Mouse (Mus musculus): ENCODE measurements around the gene Specc1l. TPM values are rescaled to one million over a fixed set of nuclear protein-coding genes. Genes with fewer than 3 reads are reported as not detected.
A peak's percentile ranks its signal among the peaks of the same experiment; 100 is the strongest.
"Not testable (repeated sequence)": the region's sequence is repeated elsewhere in the genome, so short reads cannot be mapped to it uniquely, and the experiment has no call there.

Gene Specc1l
- polyA plus RNA-seq, 1 experiment from 2014 or later, result 24.1 TPM

DNA sequence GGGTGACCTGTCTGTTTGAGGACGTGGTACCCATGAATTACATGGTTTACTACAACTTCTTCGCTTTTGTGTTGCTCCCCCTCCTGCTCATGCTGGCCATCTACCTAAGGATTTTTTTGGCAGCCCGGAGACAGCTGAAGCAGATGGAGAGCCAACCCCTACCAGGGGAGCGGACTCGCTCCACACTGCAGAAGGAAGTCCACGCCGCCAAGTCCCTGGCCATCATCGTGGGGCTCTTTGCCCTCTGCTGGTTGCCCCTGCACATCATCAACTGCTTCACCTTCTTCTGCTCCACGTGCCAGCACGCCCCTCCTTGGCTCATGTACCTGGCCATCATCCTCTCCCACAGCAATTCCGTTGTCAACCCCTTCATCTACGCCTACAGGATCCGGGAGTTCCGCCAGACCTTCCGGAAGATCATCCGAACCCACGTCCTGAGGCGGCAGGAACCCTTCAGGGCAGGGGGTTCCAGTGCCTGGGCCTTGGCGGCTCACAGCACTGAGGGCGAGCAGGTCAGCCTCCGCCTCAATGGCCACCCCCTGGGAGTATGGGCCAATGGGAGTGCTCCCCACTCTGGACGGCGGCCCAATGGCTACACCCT lies 121.4 kb downstream of the Specc1l start:
- no peak for ATAC-seq (replicated peaks; ENCODE audit: insufficient number of reproducible peaks, low FRiP score, low TSS enrichment, low read depth)
- Histone ChIP-seq H3K9me3 (replicated peaks; ENCODE audit: control insufficient read depth, low read length) (no peaks in the 10 kb centered on the region), H3K4me1 (ENCODE audit: control insufficient read depth, insufficient read depth, low read length) (no peaks in the 10 kb centered on the region), H3K4me3 (ENCODE audit: low read depth, low read length) (no peak overlapping the region), H3K36me3 (replicated peaks; ENCODE audit: control insufficient read depth, insufficient read depth, low read depth, low read length) (no peaks in the 10 kb centered on the region), H3K27me3 (ENCODE audit: control insufficient read depth, insufficient read depth, low read length) (no peaks in the 10 kb centered on the region), H3K27ac (replicated peaks; ENCODE audit: low read depth, low read length) (no peak overlapping the region), H3K9ac (replicated peaks; ENCODE audit: low read length) (no peak overlapping the region), H3K4me2 (ENCODE audit: low read depth, low read length) (no peak overlapping the region)
- DNase-seq (ENCODE audit: low spot score), result no peak
- WGBS, result 95% methylated on average over 23 of the region's 23 CpGs

DNA sequence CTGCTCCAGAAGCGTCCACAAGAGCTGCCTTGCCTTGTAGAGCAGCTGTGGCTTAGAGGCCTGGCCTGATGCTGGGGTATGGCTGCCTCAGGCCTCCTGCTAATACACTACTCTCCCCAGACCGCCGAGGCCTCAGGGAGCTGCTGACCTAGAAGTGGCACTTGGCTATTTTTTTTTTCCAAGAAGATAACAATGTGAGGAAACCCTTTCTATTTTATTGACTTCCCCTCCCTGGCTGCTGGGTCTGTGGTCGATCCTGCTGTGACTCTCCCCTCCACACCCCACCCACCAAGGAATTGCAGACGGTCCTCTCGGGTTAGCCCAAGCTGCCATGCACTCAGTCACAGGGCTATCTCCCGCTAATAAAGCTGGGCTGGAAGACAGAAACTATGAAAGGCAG lies 122.3 kb downstream of the Specc1l start:
- Histone ChIP-seq H3K4me3 (ENCODE audit: low read depth, low read length) (no peak overlapping the region), H3K9me3 (replicated peaks; ENCODE audit: control insufficient read depth, low read length) (no peaks in the 10 kb centered on the region), H3K36me3 (replicated peaks; ENCODE audit: control insufficient read depth, insufficient read depth, low read depth, low read length) (no peaks in the 10 kb centered on the region), H3K27me3 (ENCODE audit: control insufficient read depth, insufficient read depth, low read length) (no peaks in the 10 kb centered on the region), H3K4me1 (ENCODE audit: control insufficient read depth, insufficient read depth, low read length) (no peaks in the 10 kb centered on the region), H3K4me2 (ENCODE audit: low read depth, low read length) (no peak overlapping the region), H3K9ac (replicated peaks; ENCODE audit: low read length) (no peak overlapping the region), H3K27ac (replicated peaks; ENCODE audit: low read depth, low read length) (no peak overlapping the region)
- 77% methylated on average over 7 of the region's 7 CpGs for WGBS
- no peak for ATAC-seq (replicated peaks; ENCODE audit: insufficient number of reproducible peaks, low FRiP score, low TSS enrichment, low read depth)
- DNase-seq (ENCODE audit: low spot score), result no peak

DNA sequence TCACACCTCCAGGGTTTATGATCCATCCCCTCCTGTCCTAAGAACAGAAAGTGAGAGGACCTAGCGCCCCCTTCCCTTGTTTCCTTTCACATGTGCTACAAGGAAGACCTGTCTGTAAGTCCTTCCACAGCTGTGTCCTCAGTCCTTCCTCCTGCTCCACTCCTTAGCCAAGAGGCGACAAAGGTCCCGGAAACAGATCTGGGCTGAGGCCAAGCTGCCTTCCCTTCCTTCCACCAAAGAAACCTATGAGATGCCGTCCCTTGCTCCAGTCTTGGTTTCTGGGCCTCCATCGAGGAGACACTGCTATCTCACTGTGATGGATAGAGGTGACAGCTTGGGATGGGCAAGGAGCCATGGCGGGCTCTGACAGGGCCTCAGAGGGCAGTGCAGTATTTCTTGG lies 123.2 kb downstream of the Specc1l start:
- no peak overlapping the region for H3K27ac ChIP-seq (replicated peaks; ENCODE audit: low read depth, low read length)
- 87% methylated on average over 6 of the region's 6 CpGs for WGBS
- H3K4me2 ChIP-seq (ENCODE audit: low read depth, low read length), result no peak overlapping the region
- no peak for ATAC-seq (replicated peaks; ENCODE audit: insufficient number of reproducible peaks, low FRiP score, low TSS enrichment, low read depth)
- H3K36me3 ChIP-seq (replicated peaks; ENCODE audit: control insufficient read depth, insufficient read depth, low read depth, low read length), result no peaks in the 10 kb centered on the region
- no peaks in the 10 kb centered on the region for H3K9me3 ChIP-seq (replicated peaks; ENCODE audit: control insufficient read depth, low read length)
- no peak for DNase-seq (ENCODE audit: low spot score)
- no peaks in the 10 kb centered on the region for H3K27me3 ChIP-seq (ENCODE audit: control insufficient read depth, insufficient read depth, low read length)
- H3K4me3 ChIP-seq (ENCODE audit: low read depth, low read length), result no peak overlapping the region
- no peak overlapping the region for H3K9ac ChIP-seq (replicated peaks; ENCODE audit: low read length)
- H3K4me1 ChIP-seq (ENCODE audit: control insufficient read depth, insufficient read depth, low read length), result no peaks in the 10 kb centered on the region

DNA sequence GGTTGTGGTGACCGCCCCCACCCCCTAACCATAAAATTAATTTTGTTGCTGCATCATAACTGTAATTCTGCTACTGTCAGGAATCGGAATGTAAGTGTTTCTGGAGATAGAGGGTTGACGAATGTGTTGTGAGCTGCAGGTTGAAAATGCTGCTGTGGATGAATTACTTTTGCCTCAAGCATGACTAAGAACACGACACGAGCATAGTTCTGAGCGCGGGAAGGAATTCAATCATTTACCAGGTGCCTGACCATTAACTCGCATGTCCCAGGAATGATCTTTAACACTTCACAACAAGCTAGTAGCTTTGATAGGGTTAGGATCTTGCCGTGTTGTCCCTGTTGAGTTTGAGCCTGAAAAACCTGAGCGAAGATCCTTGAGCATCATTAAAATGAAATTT lies 125.4 kb downstream of the Specc1l start:
- no peak overlapping the region for H3K9ac ChIP-seq (replicated peaks; ENCODE audit: low read length)
- no peak overlapping the region for H3K4me3 ChIP-seq (ENCODE audit: low read depth, low read length)
- no peak overlapping the region for H3K27ac ChIP-seq (replicated peaks; ENCODE audit: low read depth, low read length)
- H3K9me3 ChIP-seq (replicated peaks; ENCODE audit: control insufficient read depth, low read length), result no peaks in the 10 kb centered on the region
- no peak for ATAC-seq (replicated peaks; ENCODE audit: insufficient number of reproducible peaks, low FRiP score, low TSS enrichment, low read depth)
- no peaks in the 10 kb centered on the region for H3K27me3 ChIP-seq (ENCODE audit: control insufficient read depth, insufficient read depth, low read length)
- no peak for DNase-seq (ENCODE audit: low spot score)
- WGBS, result 86% methylated on average over 10 of the region's 10 CpGs
- no peaks in the 10 kb centered on the region for H3K4me1 ChIP-seq (ENCODE audit: control insufficient read depth, insufficient read depth, low read length)
- no peak overlapping the region for H3K4me2 ChIP-seq (ENCODE audit: low read depth, low read length)
- H3K36me3 ChIP-seq (replicated peaks; ENCODE audit: control insufficient read depth, insufficient read depth, low read depth, low read length), result no peaks in the 10 kb centered on the region

DNA sequence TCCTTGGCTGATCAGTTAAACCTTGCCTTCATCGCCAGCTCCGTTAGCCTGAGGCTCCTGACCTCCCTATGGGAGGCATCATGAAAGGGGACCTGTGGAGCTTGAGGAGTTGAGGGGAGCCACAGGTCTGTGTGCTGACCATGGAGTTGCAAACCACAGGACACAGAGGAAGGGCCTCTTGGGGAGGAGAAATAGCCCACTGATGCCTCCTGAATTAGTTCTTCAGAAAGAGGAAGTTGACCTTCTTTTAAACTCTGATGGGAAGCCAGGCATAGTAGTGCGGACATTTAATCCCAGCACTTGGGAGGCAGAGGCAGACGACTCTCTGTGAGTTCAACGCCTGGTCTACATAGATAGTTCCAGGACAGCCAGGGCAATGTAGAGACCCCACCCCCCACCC lies 127.0 kb downstream of the Specc1l start:
- H3K9ac ChIP-seq (replicated peaks; ENCODE audit: low read length), result no peak overlapping the region
- H3K4me1 ChIP-seq (ENCODE audit: control insufficient read depth, insufficient read depth, low read length), result no peaks in the 10 kb centered on the region
- no peaks in the 10 kb centered on the region for H3K27me3 ChIP-seq (ENCODE audit: control insufficient read depth, insufficient read depth, low read length)
- H3K27ac ChIP-seq (replicated peaks; ENCODE audit: low read depth, low read length), result no peak overlapping the region
- DNase-seq (ENCODE audit: low spot score) (no peak), ATAC-seq (replicated peaks; ENCODE audit: insufficient number of reproducible peaks, low FRiP score, low TSS enrichment, low read depth) (no peak)
- no peaks in the 10 kb centered on the region for H3K36me3 ChIP-seq (replicated peaks; ENCODE audit: control insufficient read depth, insufficient read depth, low read depth, low read length)
- no peaks in the 10 kb centered on the region for H3K9me3 ChIP-seq (replicated peaks; ENCODE audit: control insufficient read depth, low read length)
- no peak overlapping the region for H3K4me2 ChIP-seq (ENCODE audit: low read depth, low read length)
- no peak overlapping the region for H3K4me3 ChIP-seq (ENCODE audit: low read depth, low read length)
- WGBS, result 74% methylated on average over 5 of the region's 5 CpGs

DNA sequence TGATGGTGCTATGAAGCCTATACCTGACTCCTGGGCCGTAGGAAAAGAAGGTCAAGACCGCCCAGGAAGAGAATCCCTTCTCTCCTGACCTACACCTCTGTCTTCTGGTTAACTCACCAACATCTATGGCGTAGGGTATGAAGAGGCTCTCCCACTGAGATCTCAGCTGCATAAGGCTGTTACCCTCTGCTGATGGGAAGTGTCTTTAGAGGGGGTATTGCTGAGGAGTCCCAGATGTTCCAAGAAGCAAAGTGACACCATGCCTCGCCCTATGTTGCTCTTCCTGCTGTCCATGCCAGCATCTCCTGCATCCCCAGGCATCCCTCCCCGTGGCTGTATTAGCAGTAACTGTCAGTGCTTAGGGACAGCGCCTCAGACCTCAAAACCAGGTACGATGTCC lies 127.5 kb downstream of the Specc1l start:
- H3K9ac ChIP-seq (replicated peaks; ENCODE audit: low read length), result no peak overlapping the region
- no peaks in the 10 kb centered on the region for H3K4me1 ChIP-seq (ENCODE audit: control insufficient read depth, insufficient read depth, low read length)
- ATAC-seq (replicated peaks; ENCODE audit: insufficient number of reproducible peaks, low FRiP score, low TSS enrichment, low read depth) (no peak), DNase-seq (ENCODE audit: low spot score) (no peak)
- H3K36me3 ChIP-seq (replicated peaks; ENCODE audit: control insufficient read depth, insufficient read depth, low read depth, low read length), result no peaks in the 10 kb centered on the region
- no peaks in the 10 kb centered on the region for H3K9me3 ChIP-seq (replicated peaks; ENCODE audit: control insufficient read depth, low read length)
- H3K4me3 ChIP-seq (ENCODE audit: low read depth, low read length), result no peak overlapping the region
- H3K27me3 ChIP-seq (ENCODE audit: control insufficient read depth, insufficient read depth, low read length), result no peaks in the 10 kb centered on the region
- no peak overlapping the region for H3K4me2 ChIP-seq (ENCODE audit: low read depth, low read length)
- H3K27ac ChIP-seq (replicated peaks; ENCODE audit: low read depth, low read length), result no peak overlapping the region
- WGBS, result 81% methylated on average over 7 of the region's 7 CpGs

DNA sequence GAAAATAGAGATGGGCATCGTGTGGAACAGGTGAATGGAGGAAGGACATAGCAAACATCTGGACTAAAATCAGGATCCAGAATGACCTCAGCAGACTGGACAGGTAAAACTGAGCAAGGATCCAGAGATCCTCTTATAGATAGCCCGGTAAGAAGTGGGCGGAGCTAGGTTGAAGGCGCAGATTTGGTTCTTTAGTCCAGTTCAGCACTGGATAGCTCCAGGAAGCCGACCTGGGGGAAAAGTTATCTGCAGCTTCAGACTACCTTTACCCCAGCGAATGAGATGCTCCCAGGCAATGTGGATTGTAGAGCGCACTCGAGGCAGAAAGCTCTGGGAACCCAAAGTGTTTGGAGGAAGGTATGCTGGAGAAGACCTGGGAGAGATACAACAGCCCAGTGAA lies 130.1 kb downstream of the Specc1l start:
- H3K4me2 ChIP-seq (ENCODE audit: low read depth, low read length), result no peak overlapping the region
- H3K36me3 ChIP-seq (replicated peaks; ENCODE audit: control insufficient read depth, insufficient read depth, low read depth, low read length), result no peaks in the 10 kb centered on the region
- WGBS, result 33% methylated on average over 8 of the region's 8 CpGs
- H3K4me1 ChIP-seq (ENCODE audit: control insufficient read depth, insufficient read depth, low read length), result no peaks in the 10 kb centered on the region
- peak; percentile 63 for DNase-seq (ENCODE audit: low spot score)
- no peaks in the 10 kb centered on the region for H3K27me3 ChIP-seq (ENCODE audit: control insufficient read depth, insufficient read depth, low read length)
- no peak overlapping the region for H3K9ac ChIP-seq (replicated peaks; ENCODE audit: low read length)
- ATAC-seq (replicated peaks; ENCODE audit: insufficient number of reproducible peaks, low FRiP score, low TSS enrichment, low read depth), result no peak
- H3K27ac ChIP-seq (replicated peaks; ENCODE audit: low read depth, low read length), result no peak overlapping the region
- H3K4me3 ChIP-seq (ENCODE audit: low read depth, low read length), result no peak overlapping the region
- no peaks in the 10 kb centered on the region for H3K9me3 ChIP-seq (replicated peaks; ENCODE audit: control insufficient read depth, low read length)

DNA sequence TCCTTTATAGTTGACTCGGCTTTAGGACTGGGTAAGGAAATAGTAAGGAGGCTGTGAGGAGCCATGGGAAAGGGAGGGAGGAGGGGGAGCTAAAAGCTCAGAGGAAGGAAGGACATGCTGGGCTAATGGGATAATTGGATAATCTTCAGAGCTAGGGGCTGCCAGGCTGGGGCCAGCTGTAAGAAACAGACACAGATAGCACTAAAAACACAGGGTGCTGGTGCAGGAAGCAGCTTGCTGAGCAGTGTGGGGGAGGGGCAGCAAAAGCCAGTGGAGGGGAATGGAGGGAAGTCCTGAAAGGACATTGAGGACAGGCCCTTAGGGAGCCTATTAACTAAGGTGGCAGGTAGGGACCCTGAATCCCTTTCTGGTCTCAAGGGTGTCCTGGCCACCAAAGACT lies 132.7 kb downstream of the Specc1l start:
- not testable (repeated sequence) for ATAC-seq (replicated peaks; ENCODE audit: insufficient number of reproducible peaks, low FRiP score, low TSS enrichment, low read depth); H3K9me3 ChIP-seq (replicated peaks; ENCODE audit: control insufficient read depth, low read length); H3K27me3 ChIP-seq (ENCODE audit: control insufficient read depth, insufficient read depth, low read length); H3K27ac ChIP-seq (replicated peaks; ENCODE audit: low read depth, low read length); H3K4me2 ChIP-seq (ENCODE audit: low read depth, low read length); DNase-seq (ENCODE audit: low spot score); H3K9ac ChIP-seq (replicated peaks; ENCODE audit: low read length); H3K4me3 ChIP-seq (ENCODE audit: low read depth, low read length); H3K4me1 ChIP-seq (ENCODE audit: control insufficient read depth, insufficient read depth, low read length); H3K36me3 ChIP-seq (replicated peaks; ENCODE audit: control insufficient read depth, insufficient read depth, low read depth, low read length)
- 25% methylated on average over 1 of the region's 1 CpGs for WGBS
